Mouse (Mus musculus) left cerebral cortex, adult 18-20 months (tissue): Measurements from ENCODE around the gene Ccdc73. TPM values are rescaled to one million over a fixed set of nuclear protein-coding genes. Genes with fewer than 3 reads are reported as not detected.
"Not testable (repeated sequence)": the region's sequence is repeated elsewhere in the genome, so short reads cannot be mapped to it uniquely, and the experiment has no call there.

Experiments used
- DNase-seq, 2 experiments: peaks; one replicate each; pipeline ENCODE4 v3.0.0; 2021 to 2022; ENCODE audit warnings: low spot score in 2 of 2, mixed read lengths in 1 of 2
- total RNA-seq, 2 experiments: library from RNA; stranded (reverse); gene quantifications; 2 replicates each; pipeline ENCODE4 v1.2.3; 2021

The Ccdc73 gene
- total RNA-seq, 2 experiments from 2014 or later, result 1.4 to 1.5 TPM

DNA sequence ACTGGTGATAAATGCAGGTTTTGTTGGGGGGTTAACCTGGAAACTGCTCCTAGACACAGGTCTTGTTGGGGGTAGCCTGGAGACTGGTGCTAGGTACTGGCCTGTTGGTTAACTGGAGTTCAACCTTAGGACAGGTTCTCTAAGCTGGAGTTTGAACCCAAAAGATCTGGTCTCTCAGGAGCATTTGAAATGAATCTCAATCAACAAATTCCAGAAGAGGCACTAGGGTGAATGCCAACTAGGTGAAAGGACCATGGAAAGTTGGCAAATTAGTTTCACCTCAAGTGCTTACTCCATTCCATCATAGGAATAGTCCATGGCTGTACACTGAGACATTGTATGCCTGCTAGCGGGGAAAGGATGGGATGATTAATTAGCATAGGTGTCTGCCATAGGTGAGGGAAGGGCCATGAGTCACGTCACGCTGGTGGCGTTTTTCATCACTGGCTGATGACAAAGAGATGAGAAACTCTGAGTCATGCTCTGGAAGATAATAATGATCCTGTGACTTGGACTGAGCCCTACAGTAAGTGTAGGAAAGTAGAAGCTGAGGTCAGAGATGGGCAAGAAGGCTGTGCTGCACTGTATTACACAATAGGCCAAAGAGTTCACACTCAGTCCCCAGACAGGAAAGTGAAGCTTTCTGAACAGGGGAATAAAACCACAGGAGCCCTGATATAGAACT, 3.3 kb upstream of the Ccdc73 start:
- no peak for DNase-seq

DNA sequence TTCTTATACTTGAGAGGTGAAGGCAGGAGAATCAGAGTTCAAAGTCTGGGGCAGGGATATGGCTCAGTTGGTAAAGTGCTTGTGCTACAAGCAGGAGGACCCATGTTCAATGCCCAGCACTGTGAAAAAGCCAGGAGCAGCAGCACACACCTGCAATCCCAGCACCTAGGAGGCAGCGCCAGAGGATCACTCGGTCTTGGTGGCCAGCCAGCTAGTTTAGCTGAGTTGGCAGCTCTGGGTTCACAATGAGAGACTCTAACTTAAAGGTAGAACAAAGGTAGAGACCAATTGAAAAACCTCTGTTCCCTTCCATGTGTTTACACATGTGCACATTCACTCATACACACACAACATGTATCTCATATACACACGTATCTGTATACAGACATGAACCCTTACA, 1.5 kb downstream of the Ccdc73 start:
- DNase-seq, result no peak

DNA sequence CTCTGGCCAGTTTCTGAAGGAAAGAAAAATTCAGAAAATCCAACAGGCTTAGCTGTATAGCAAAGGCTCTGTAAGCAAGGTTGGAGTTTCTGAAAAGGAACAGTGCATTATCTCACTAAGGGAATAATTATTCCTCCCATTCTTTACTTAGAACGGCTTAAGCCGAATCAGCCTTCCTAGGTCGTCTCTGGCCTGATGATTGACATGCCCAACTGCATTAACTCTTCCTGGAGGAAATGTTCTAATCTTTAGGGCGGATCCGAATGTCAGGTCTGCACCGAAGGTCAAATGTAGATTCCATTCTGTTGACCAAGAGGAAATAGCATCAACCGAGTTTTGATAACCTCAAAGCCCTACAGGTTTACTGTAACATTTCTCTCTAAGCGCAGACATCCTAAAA, 11.2 kb downstream of the Ccdc73 start:
- DNase-seq, result no peak

GRCm38 (mm10) chr2:104886109-104886508, 18.5 kb downstream of the Ccdc73 start:
- no peak for DNase-seq

GRCm38 (mm10) chr2:104887331-104887730, 19.7 kb downstream of the Ccdc73 start:
- DNase-seq, result not testable (repeated sequence)

- peak; percentile 83 to 88 for DNase-seq
Measured at GRCm38 (mm10) chr2:104887882-104888566, 20.4 kb downstream of the Ccdc73 start.

GRCm38 (mm10) chr2:104899975-104900374, 32.4 kb downstream of the Ccdc73 start:
- DNase-seq, result no peak

DNA sequence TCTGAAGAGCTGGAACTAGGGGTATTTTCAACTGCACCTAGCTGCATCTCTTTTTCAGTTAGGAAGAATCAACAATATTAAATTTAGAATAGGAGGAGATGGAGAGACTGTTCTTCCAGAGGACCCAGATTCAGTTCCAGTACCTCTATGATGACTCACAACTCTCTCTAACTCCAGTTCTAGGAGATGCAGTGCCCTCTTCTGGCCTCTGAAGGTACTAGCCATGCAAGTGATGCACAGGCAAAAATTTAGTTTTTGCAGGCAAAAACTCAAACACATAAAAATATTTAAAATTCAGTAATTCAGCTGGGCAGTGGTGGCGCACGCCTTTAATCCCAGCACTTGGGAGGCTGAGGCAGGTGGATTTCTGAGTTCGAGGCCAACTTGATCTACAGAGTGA, 48.1 kb downstream of the Ccdc73 start:
- DNase-seq, result no peak

DNA sequence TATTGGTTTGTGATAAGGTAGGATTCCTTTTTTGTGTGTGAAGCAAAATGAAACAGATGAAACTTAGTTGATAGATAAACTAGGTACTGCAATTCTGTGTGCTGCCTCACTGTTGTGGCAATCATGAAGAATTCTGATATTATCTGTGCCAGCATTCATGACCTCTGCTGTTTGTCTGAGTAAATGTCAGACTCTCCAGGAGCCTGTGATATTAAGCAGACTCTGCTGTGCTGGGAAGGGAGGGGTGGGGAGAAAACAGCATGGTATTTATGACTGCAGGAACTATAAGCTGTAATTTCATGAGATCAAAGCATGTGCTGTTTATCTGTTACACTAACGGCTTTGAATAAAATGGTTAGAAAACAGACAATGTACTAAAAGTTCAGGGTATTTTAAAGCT, 96.9 kb downstream of the Ccdc73 start:
- DNase-seq, result no peak

GRCm38 (mm10) chr2:104981712-104982111, 114.1 kb downstream of the Ccdc73 start:
- no peak for DNase-seq

DNA sequence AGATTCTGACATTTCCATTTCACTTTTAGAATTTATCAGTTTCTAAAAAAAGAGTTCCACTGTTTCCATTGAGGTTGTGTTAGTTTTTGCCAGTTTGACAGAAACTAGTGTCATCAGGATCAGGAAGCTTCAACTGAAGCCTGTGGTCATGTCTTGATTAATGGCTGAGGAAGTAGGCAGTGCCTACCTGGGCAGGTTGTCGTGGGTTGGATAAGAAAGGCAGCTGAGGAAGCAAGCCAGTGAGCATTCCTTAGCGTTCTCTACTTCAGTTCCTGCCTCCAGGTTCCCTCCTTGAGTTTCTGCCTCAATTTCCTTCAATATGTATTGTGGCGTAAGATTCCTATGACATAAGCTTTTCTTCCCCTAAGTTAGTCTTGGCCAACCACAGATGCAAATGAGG, 118.2 kb downstream of the Ccdc73 start:
- DNase-seq, result no peak

GRCm38 (mm10) chr2:104988974-104989373, 121.4 kb downstream of the Ccdc73 start:
- no peak for DNase-seq

DNA sequence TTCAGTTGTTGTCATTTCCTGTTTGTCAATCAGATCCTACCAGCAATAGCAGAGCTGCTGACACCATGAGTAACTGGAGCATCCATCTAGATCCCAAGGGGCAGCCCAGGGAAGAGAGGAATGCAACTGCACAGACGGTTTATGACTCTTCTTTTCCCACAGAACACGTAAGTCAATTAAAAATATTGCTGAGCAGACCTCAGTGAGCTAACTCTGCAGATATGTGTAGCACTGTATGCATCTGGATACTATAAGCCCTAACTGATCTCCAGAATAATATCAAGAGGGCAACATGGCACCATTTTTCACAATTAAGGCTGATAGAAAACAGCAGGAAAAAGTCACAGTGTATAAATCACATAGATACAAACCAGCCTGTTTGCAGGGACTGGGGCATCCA, 126.8 kb downstream of the Ccdc73 start:
- no peak for DNase-seq

GRCm38 (mm10) chr2:104996201-104996600, 128.6 kb downstream of the Ccdc73 start:
- no peak for DNase-seq

- no peak for DNase-seq
Measured at GRCm38 (mm10) chr2:105007236-105007635, 139.6 kb downstream of the Ccdc73 start.

GRCm38 (mm10) chr2:105016192-105016966, 148.8 kb downstream of the Ccdc73 start:
- peak in 1 of 2 experiments; percentile 21 for DNase-seq

DNA sequence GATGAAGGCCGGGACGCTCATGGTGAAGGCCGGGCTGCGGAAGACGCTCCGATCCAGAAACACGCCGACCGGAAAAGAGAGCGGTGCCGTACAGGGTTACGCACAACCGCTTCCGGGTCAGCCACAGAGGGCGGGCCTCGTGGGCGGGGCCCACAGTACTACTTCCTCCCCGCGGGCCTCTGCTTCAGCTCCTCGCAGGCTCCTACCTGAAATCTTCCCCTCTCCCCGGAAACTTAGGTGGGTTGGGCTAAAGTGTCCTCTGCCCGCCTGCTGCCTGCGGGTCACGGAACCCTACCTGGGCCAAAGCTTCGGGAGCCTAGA, 149.3 kb downstream of the Ccdc73 start, which contains the start of gene Eif3m:
Gene Eif3m (minus strand): TSS at position 114 of the 321 bp plus-strand sequence.
- peak; percentile 94 for DNase-seq

GRCm38 (mm10) chr2:105017802-105018201, 150.2 kb downstream of the Ccdc73 start:
- DNase-seq, result no peak

- no peak for DNase-seq
Measured at GRCm38 (mm10) chr2:105019457-105019856, 151.9 kb downstream of the Ccdc73 start.

DNA sequence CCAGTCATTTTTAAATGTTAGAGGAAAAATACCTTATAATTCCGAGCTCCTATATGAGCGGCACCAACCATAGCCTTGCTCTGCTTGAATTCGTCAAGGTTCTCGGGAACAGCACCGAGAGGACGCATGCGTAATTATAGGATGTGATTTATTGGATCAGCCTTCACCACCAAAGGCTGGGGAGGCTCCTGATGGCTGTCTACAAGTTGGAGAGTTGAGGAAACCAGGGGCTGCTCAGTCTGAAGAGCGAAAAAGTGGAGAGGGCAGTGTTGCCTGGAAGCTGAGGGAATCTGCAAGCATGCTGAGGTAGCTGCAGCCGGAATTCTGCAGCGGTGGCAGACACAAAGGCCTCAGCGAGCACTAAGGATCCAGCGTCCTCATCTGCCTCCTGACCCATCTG, 153.7 kb downstream of the Ccdc73 start:
- no peak for DNase-seq

- DNase-seq, result no peak
Measured at GRCm38 (mm10) chr2:105021836-105022235, 154.2 kb downstream of the Ccdc73 start.

DNA sequence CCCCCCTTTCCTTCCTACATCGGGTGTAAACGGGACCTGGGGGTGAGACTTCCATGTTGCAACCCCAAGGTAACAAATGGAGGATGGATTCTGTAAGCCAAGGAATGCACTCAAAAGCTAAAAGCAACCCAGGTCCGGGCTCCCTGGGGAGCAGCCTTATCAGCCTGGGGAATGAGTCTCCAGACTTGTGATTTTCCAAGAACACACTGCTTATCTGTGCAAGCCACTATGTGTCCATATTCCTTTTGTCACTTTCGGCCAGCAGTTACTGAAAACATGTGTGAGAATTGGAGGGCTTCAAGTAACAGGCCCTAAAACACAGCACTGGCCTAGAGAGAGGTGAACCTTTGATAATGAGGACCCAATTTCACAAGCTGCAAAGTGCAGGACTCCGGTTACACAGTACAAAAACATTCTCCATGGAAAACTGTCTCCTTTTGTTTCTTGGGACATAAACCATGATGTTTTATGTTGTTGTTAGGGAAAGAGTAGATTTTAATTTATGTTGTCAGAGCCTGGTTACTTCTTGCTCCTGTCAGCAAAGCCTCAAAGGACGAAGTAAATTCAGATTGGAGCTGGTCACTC, 155.5 kb downstream of the Ccdc73 start:
- DNase-seq, result no peak
